Mouse (Mus musculus) stomach, postnatal 0 days (tissue): ENCODE data around the gene Gchfr. TPM values are rescaled to one million over a fixed set of nuclear protein-coding genes. Genes with fewer than 3 reads are reported as not detected.

Source experiments
- ATAC-seq: fragments of 200-750 bp; cut with Nextera tagmentation; 2 replicates; pipeline ENCODE4 v1.8.0; 2017; ENCODE audit not compliant: low FRiP score, low TSS enrichment
- DNase-seq: peaks from one replicate; pipeline ENCODE4 v3.0.0-alpha.2; 2016; ENCODE audit warnings: low spot score
- H3K27ac ChIP-seq: fragments of 300-500 bp; sonication (generic); replicated peaks from 2 replicates; pipeline ENCODE4 v1.5.1; 2014; ENCODE audit warnings: mild to moderate bottlenecking, control low read depth
- H3K27me3 ChIP-seq: fragments of 300-500 bp; sonication (generic); 2 replicates; pipeline ENCODE4 v1.6.1; 2014; ENCODE audit warnings: low read length; ENCODE audit not compliant: control insufficient read depth, insufficient read depth
- H3K36me3 ChIP-seq: fragments of 300-500 bp; sonication (generic); 2 replicates; pipeline ENCODE4 v1.6.1; 2014; ENCODE audit warnings: low read length, mixed read lengths; ENCODE audit not compliant: control insufficient read depth, insufficient read depth
- H3K4me1 ChIP-seq: fragments of 300-500 bp; sonication (generic); replicated peaks from 2 replicates; pipeline ENCODE4 v1.6.1; 2014; ENCODE audit warnings: antibody characterized with exemption; ENCODE audit not compliant: control insufficient read depth, insufficient read depth
- H3K4me2 ChIP-seq: fragments of 300-500 bp; sonication (generic); replicated peaks from 2 replicates; pipeline ENCODE4 v1.6.1; 2014; ENCODE audit warnings: low read depth, mild to moderate bottlenecking, control low read depth, moderate library complexity
- H3K4me3 ChIP-seq: fragments of 300-500 bp; sonication (generic); 2 replicates; pipeline ENCODE4 v1.5.1; 2014; ENCODE audit warnings: low read depth, low read length, control low read depth
- H3K9ac ChIP-seq: fragments of 300-500 bp; sonication (generic); 2 replicates; pipeline ENCODE4 v1.6.1; 2014; ENCODE audit warnings: mild to moderate bottlenecking, low read length, control low read depth, mixed read lengths
- H3K9me3 ChIP-seq: fragments of 300-500 bp; sonication (generic); 2 replicates; pipeline ENCODE4 v1.6.1; 2016; ENCODE audit warnings: low read length; ENCODE audit not compliant: control insufficient read depth
- CTCF ChIP-seq: IDR thresholded peaks from 2 replicates; pipeline ENCODE4 v1.5.1; 2016; ENCODE audit warnings: antibody characterized with exemption, low read depth, mild to moderate bottlenecking, moderate library complexity
- EP300 ChIP-seq: optimal IDR thresholded peaks from 2 replicates; pipeline ENCODE3; 2016; ENCODE audit warnings: antibody characterized with exemption
- WGBS: fragments of 180-500 bp; shearing (Covaris S2); extraction: QIAGEN DNeasy Blood & Tissue Kit; methylation state at CpG from one replicate; pipeline ENCODE4 v1.1.7; 2014; 5-methylcytosine and 5-hydroxymethylcytosine counted together
- polyA plus RNA-seq: library from polyadenylated mRNA; unstranded; fragments of >200 nt; fragmentation: Nextera tagmentation; extraction: Ambion mirVana; gene quantifications from 2 replicates; pipeline ENCODE4 v1.2.1, GENCODE M21; 2015

Gchfr gene
- polyA plus RNA-seq, 1 experiment from 2014 or later, result 1.3 TPM

- H3K9ac ChIP-seq, result peak within 1 kb of the TSS; percentile 23; the same call in 1 of the 2 replicates
- no peaks in the 10 kb centered on the region for H3K27me3 ChIP-seq
- 0 out of 2 replicates have a peak, but pooled peaks cover 2% of the 10 kb centered on the region for H3K4me1 ChIP-seq
- H3K36me3 ChIP-seq, result peaks cover 3% of the 10 kb centered on the region; the same call in 1 of the 2 replicates
- ATAC-seq (peak; percentile 71), DNase-seq (no peak)
- no peaks in the 10 kb centered on the region for H3K9me3 ChIP-seq
- WGBS, result 51% methylated on average over 8 of the region's 8 CpGs
- TF ChIP-seq CTCF (no peak), EP300 (no peak)
- H3K27ac ChIP-seq, result peak within 1 kb of the TSS; percentile 70
- no peak within 1 kb of the TSS for H3K4me2 ChIP-seq
- no peak within 1 kb of the TSS for H3K4me3 ChIP-seq
Measured at GRCm38 (mm10) chr2:119173991-119174651, 6.5 kb downstream of the Gchfr start, which contains the start of gene Gm14137. Gene Gm14137, plus strand, starts transcription at chr2:119174509.

- H3K9ac ChIP-seq, result no peak overlapping the region
- ATAC-seq (no peak), DNase-seq (no peak)
- 0 out of 2 replicates have a peak, but pooled peaks cover 2% of the 10 kb centered on the region for H3K4me1 ChIP-seq
- WGBS, result 69% methylated on average over 14 of the region's 14 CpGs
- peak overlapping the region; percentile 70 for H3K27ac ChIP-seq
- peaks cover 3% of the 10 kb centered on the region; the same call in 1 of the 2 replicates for H3K36me3 ChIP-seq
- no peaks in the 10 kb centered on the region for H3K27me3 ChIP-seq
- TF ChIP-seq EP300 (no peak), CTCF (no peak)
- no peak overlapping the region for H3K4me2 ChIP-seq
- no peak overlapping the region for H3K4me3 ChIP-seq
- H3K9me3 ChIP-seq, result no peaks in the 10 kb centered on the region
Measured at GRCm38 (mm10) chr2:119174866-119175265, 7.3 kb downstream of the Gchfr start.

- Histone ChIP-seq H3K4me1 (0 out of 2 replicates have a peak, but pooled peaks cover 2% of the 10 kb centered on the region), H3K4me2 (no peak overlapping the region), H3K4me3 (no peak overlapping the region), H3K9me3 (no peaks in the 10 kb centered on the region), H3K27ac (no peak overlapping the region), H3K9ac (no peak overlapping the region), H3K27me3 (no peaks in the 10 kb centered on the region), H3K36me3 (peaks cover 3% of the 10 kb centered on the region; the same call in 1 of the 2 replicates)
- no peak for TF ChIP-seq CTCF
- TF ChIP-seq EP300, result no peak
- 49% methylated on average over 6 of the region's 6 CpGs for WGBS
- ATAC-seq (peak; percentile 63), DNase-seq (no peak)
Measured at GRCm38 (mm10) chr2:119175614-119176013, 8.0 kb downstream of the Gchfr start.

- no peak for DNase-seq
- Histone ChIP-seq H3K9me3 (no peaks in the 10 kb centered on the region), H3K27ac (no peak overlapping the region), H3K27me3 (no peaks in the 10 kb centered on the region), H3K4me3 (no peak overlapping the region), H3K9ac (no peak overlapping the region), H3K4me2 (no peak overlapping the region), H3K4me1 (0 out of 2 replicates have a peak, but pooled peaks cover 2% of the 10 kb centered on the region), H3K36me3 (peaks cover 3% of the 10 kb centered on the region; the same call in 1 of the 2 replicates)
- no peak for ATAC-seq
- TF ChIP-seq EP300, result no peak
- TF ChIP-seq CTCF, result peak; percentile 5; the same call in 1 of the 2 replicates
- 62% methylated on average over 3 of the region's 3 CpGs for WGBS
Measured at GRCm38 (mm10) chr2:119176761-119177160, 9.2 kb downstream of the Gchfr start.

- Histone ChIP-seq H3K9me3 (no peaks in the 10 kb centered on the region), H3K4me1 (0 out of 2 replicates have a peak, but pooled peaks cover 2% of the 10 kb centered on the region), H3K4me2 (no peak overlapping the region), H3K27me3 (no peaks in the 10 kb centered on the region), H3K27ac (no peak overlapping the region), H3K9ac (no peak overlapping the region), H3K36me3 (peaks cover 3% of the 10 kb centered on the region; the same call in 1 of the 2 replicates), H3K4me3 (no peak overlapping the region)
- DNase-seq, result no peak
- no peak for ATAC-seq
- 85% methylated on average over 5 of the region's 5 CpGs for WGBS
- no peak for TF ChIP-seq EP300
- TF ChIP-seq CTCF, result no peak
Measured at GRCm38 (mm10) chr2:119177384-119177939, 9.9 kb downstream of the Gchfr start.

GRCm38 (mm10) chr2:119182914-119183313 lies 15.3 kb downstream of the Gchfr start:
- Histone ChIP-seq H3K4me3 (no peak overlapping the region), H3K36me3 (peaks cover 5% of the 10 kb centered on the region; the same call in 1 of the 2 replicates), H3K9ac (no peak overlapping the region), H3K9me3 (no peaks in the 10 kb centered on the region), H3K4me2 (no peak overlapping the region), H3K4me1 (no peaks in the 10 kb centered on the region), H3K27me3 (no peaks in the 10 kb centered on the region), H3K27ac (no peak overlapping the region)
- no peak for ATAC-seq
- WGBS, result 87% methylated on average over 7 of the region's 7 CpGs
- no peak for DNase-seq
- no peak for TF ChIP-seq CTCF
- no peak for TF ChIP-seq EP300
